Mouse (Mus musculus) 416B (cell line): ENCODE results near the gene Ebf1.

Experiments used
- DNase-seq: peaks from one replicate; pipeline ENCODE4 v3.0.0; 2011; ENCODE audit warnings: low read depth

The Ebf1 gene

GRCm38 (mm10) chr11:44953863-44954262, 336.7 kb downstream of the Ebf1 start:
- DNase-seq, result no peak

- no peak for DNase-seq
These were observed 337.2 kb downstream of the Ebf1 start for GRCm38 (mm10) chr11:44954362-44954761.

- DNase-seq, result no peak
These were observed 345.8 kb downstream of the Ebf1 start for GRCm38 (mm10) chr11:44962746-44963440.

- no peak for DNase-seq
These were observed 351.9 kb downstream of the Ebf1 start for GRCm38 (mm10) chr11:44969011-44969410.

- no peak for DNase-seq
These were observed 357.2 kb downstream of the Ebf1 start for GRCm38 (mm10) chr11:44974271-44974670.

GRCm38 (mm10) chr11:44975151-44975550, 358.0 kb downstream of the Ebf1 start:
- no peak for DNase-seq

GRCm38 (mm10) chr11:44976254-44976802, 359.2 kb downstream of the Ebf1 start:
- DNase-seq, result no peak

GRCm38 (mm10) chr11:44977921-44978397, 360.8 kb downstream of the Ebf1 start:
- no peak for DNase-seq

- no peak for DNase-seq
These were observed 362.3 kb downstream of the Ebf1 start for GRCm38 (mm10) chr11:44979391-44979790.

GRCm38 (mm10) chr11:44982225-44982624, 365.1 kb downstream of the Ebf1 start:
- DNase-seq, result no peak

GRCm38 (mm10) chr11:44983961-44984360, 366.8 kb downstream of the Ebf1 start:
- DNase-seq, result no peak

- no peak for DNase-seq
These were observed 367.3 kb downstream of the Ebf1 start for GRCm38 (mm10) chr11:44984381-44984780.

GRCm38 (mm10) chr11:44987796-44988195, 370.7 kb downstream of the Ebf1 start:
- DNase-seq, result no peak

- DNase-seq, result no peak
These were observed 385.7 kb downstream of the Ebf1 start for GRCm38 (mm10) chr11:45002681-45003286.

- no peak for DNase-seq
These were observed 386.8 kb downstream of the Ebf1 start for GRCm38 (mm10) chr11:45003716-45004437.

- no peak for DNase-seq
These were observed 390.2 kb downstream of the Ebf1 start for GRCm38 (mm10) chr11:45007311-45007710.

- DNase-seq, result peak; percentile 41
These were observed 391.0 kb downstream of the Ebf1 start for GRCm38 (mm10) chr11:45008078-45008477.

GRCm38 (mm10) chr11:45008760-45009159, 391.6 kb downstream of the Ebf1 start:
- no peak for DNase-seq

GRCm38 (mm10) chr11:45012081-45012480, 395.0 kb downstream of the Ebf1 start:
- DNase-seq, result no peak

GRCm38 (mm10) chr11:45017493-45017892, 400.4 kb downstream of the Ebf1 start:
- DNase-seq, result no peak

GRCm38 (mm10) chr11:45026012-45026411, 408.9 kb downstream of the Ebf1 start:
- DNase-seq, result no peak

GRCm38 (mm10) chr11:45026674-45027073, 409.6 kb downstream of the Ebf1 start:
- no peak for DNase-seq

GRCm38 (mm10) chr11:45027076-45027475, 410.0 kb downstream of the Ebf1 start:
- no peak for DNase-seq
